Mouse (Mus musculus): Measurements from ENCODE around the gene Myom3.

GRCm38 (mm10) chr4:135834124-135834717 lies 74.7 kb downstream of the Myom3 start:
- TF ChIP-seq ZMIZ1 (IDR thresholded peaks at IDR 0.05; ENCODE audit: low read depth, low read length) (no peak), TAL1 (IDR thresholded peaks at IDR 0.05; ENCODE audit: low read length) (no peak), MXI1 (IDR thresholded peaks at IDR 0.05; ENCODE audit: low read depth, low read length) (no peak), TCF12 (IDR thresholded peaks at IDR 0.05; ENCODE audit: low read depth, low read length) (no peak), ZC3H11A (IDR thresholded peaks at IDR 0.05; ENCODE audit: low read depth, low read length) (no peak), ZNF384 (IDR thresholded peaks at IDR 0.05; ENCODE audit: low read depth, low read length) (no peak), SIN3A (IDR thresholded peaks at IDR 0.05; ENCODE audit: low read length) (no peak), CTCF (IDR thresholded peaks at IDR 0.05 in 2 of 3, conservative IDR thresholded peaks at IDR 0.05 in 1 of 3; ENCODE audit: control insufficient read depth in 1 of 3, insufficient read depth in 1 of 3, low read depth in 2 of 3, low read length in 3 of 3, poor library complexity in 1 of 3, severe bottlenecking in 1 of 3) (no peak)
